Mouse (Mus musculus) liver, adult 2 months (tissue): ENCODE measurements around the gene Gstz1. TPM values are rescaled to one million over a fixed set of nuclear protein-coding genes. Genes with fewer than 3 reads are reported as not detected.

Experiments
- DNase-seq: peaks from one replicate; pipeline ENCODE4 v3.0.0-alpha.2; 2011; ENCODE audit warnings: low read depth, low spot score; ENCODE audit errors: extremely low read depth
- H3K27ac ChIP-seq: fragments of 200-500 bp; replicated peaks from 2 replicates; pipeline ENCODE4 v1.5.1; 2012; ENCODE audit warnings: low read depth, mild to moderate bottlenecking, control low read depth, inconsistent platforms, low read length; ENCODE audit not compliant: insufficient read depth
- H3K27me3 ChIP-seq: fragments of 200-500 bp; 2 replicates; pipeline ENCODE4 v1.6.1; 2012; ENCODE audit warnings: mild to moderate bottlenecking, moderate library complexity, low read length, inconsistent platforms; ENCODE audit not compliant: control insufficient read depth, insufficient read depth
- H3K36me3 ChIP-seq: fragments of 200-500 bp; 2 replicates; pipeline ENCODE4 v1.6.1; 2012; ENCODE audit warnings: low read length, inconsistent platforms; ENCODE audit not compliant: control insufficient read depth, insufficient read depth
- H3K4me1 ChIP-seq: fragments of 200-500 bp; 2 replicates; pipeline ENCODE4 v1.6.1; 2011; ENCODE audit warnings: low read length; ENCODE audit not compliant: control insufficient read depth, insufficient read depth
- H3K4me3 ChIP-seq: fragments of 200-500 bp; 2 replicates; pipeline ENCODE4 v1.5.1; 2011; ENCODE audit warnings: low read depth, mild to moderate bottlenecking, control low read depth, low read length, moderate library complexity; ENCODE audit not compliant: insufficient read depth
- H3K79me2 ChIP-seq: fragments of 200-500 bp; 2 replicates; pipeline ENCODE4 v1.6.1; 2012; ENCODE audit warnings: inconsistent platforms, mild to moderate bottlenecking, low read length, moderate library complexity; ENCODE audit not compliant: control insufficient read depth, insufficient read depth
- H3K9ac ChIP-seq: fragments of 200-500 bp; 2 replicates; pipeline ENCODE4 v1.6.1; 2012; ENCODE audit warnings: low read depth, mild to moderate bottlenecking, control low read depth, inconsistent platforms, low read length
- CTCF ChIP-seq: fragments of 200-500 bp; IDR thresholded peaks from 2 replicates; pipeline ENCODE4 v1.5.1; 2011; ENCODE audit warnings: low read depth, low read length, control low read depth
- POLR2A ChIP-seq: fragments of 200-500 bp; IDR thresholded peaks from 2 replicates; pipeline ENCODE4 v1.6.1; 2011; ENCODE audit warnings: low read length, control low read depth; ENCODE audit not compliant: insufficient read depth; ENCODE audit errors: extremely low read depth
- WGBS: fragments of 180-500 bp; shearing (Covaris S2); methylation state at CpG from one replicate; pipeline ENCODE4 v1.1.7; 2018; 5-methylcytosine and 5-hydroxymethylcytosine counted together
- polyA plus RNA-seq: library from polyadenylated mRNA; depleted of rRNA; stranded (reverse); fragments of >200 nt; gene quantifications from 2 replicates; pipeline ENCODE4 v1.2.3, GENCODE M21; 2012
- total RNA-seq: library from RNA; depleted of rRNA; stranded (reverse); fragments of >200 nt; gene quantifications from 2 replicates; pipeline ENCODE4 v1.2.3, GENCODE M21; 2014

The Gstz1 gene
- total and polyA plus RNA-seq, 2 experiments: 816 to 1,082 TPM

GRCm38 (mm10) chr12:87107357-87107977 lies 39.5 kb upstream of the Gstz1 start:
- H3K9ac ChIP-seq: no peak overlapping the region
- no peaks in the 10 kb centered on the region for H3K4me1 ChIP-seq
- 73% methylated on average over 3 of the region's 3 CpGs for WGBS
- H3K27me3 ChIP-seq: no peaks in the 10 kb centered on the region
- H3K4me3 ChIP-seq: no peak overlapping the region
- no peak for TF ChIP-seq CTCF
- no peak for TF ChIP-seq POLR2A
- no peak for DNase-seq
- H3K27ac ChIP-seq: no peak overlapping the region
- no peaks in the 10 kb centered on the region for H3K79me2 ChIP-seq
- peaks cover 2% of the 10 kb centered on the region; the same call in 1 of the 2 replicates for H3K36me3 ChIP-seq

GRCm38 (mm10) chr12:87121918-87122589 lies 24.9 kb upstream of the Gstz1 start:
- Histone ChIP-seq H3K36me3 (peaks cover 42% of the 10 kb centered on the region), H3K4me3 (no peak overlapping the region), H3K27ac (no peak overlapping the region), H3K9ac (no peak overlapping the region), H3K4me1 (no peaks in the 10 kb centered on the region), H3K79me2 (no peaks in the 10 kb centered on the region), H3K27me3 (no peaks in the 10 kb centered on the region)
- no peak for DNase-seq
- TF ChIP-seq POLR2A: no peak
- no peak for TF ChIP-seq CTCF
- WGBS: 91% methylated on average over 4 of the region's 4 CpGs

GRCm38 (mm10) chr12:87127256-87127655 lies 19.7 kb upstream of the Gstz1 start:
- no peaks in the 10 kb centered on the region for H3K79me2 ChIP-seq
- WGBS: 88% methylated on average over 4 of the region's 4 CpGs
- DNase-seq: no peak
- no peaks in the 10 kb centered on the region for H3K4me1 ChIP-seq
- H3K36me3 ChIP-seq: peaks cover 19% of the 10 kb centered on the region; the same call in 1 of the 2 replicates
- H3K27me3 ChIP-seq: no peaks in the 10 kb centered on the region
- H3K4me3 ChIP-seq: no peak overlapping the region
- TF ChIP-seq CTCF (no peak), POLR2A (no peak)
- no peak overlapping the region for H3K27ac ChIP-seq
- no peak overlapping the region for H3K9ac ChIP-seq

GRCm38 (mm10) chr12:87130224-87130623 lies 16.7 kb upstream of the Gstz1 start:
- TF ChIP-seq CTCF (no peak), POLR2A (no peak)
- DNase-seq: no peak
- H3K4me3 ChIP-seq: no peak overlapping the region

GRCm38 (mm10) chr12:87131181-87131580 lies 15.8 kb upstream of the Gstz1 start:
- no peak for DNase-seq
- WGBS: 88% methylated on average over 2 of the region's 2 CpGs

More at GRCm38 (mm10) chr12:87130224-87130623, 16.7 kb upstream of the Gstz1 start:
- no peak overlapping the region for H3K27ac ChIP-seq
- peaks cover 3% of the 10 kb centered on the region; the same call in 1 of the 2 replicates for H3K36me3 ChIP-seq
- H3K4me1 ChIP-seq: no peaks in the 10 kb centered on the region
- no peaks in the 10 kb centered on the region for H3K27me3 ChIP-seq
- H3K79me2 ChIP-seq: no peaks in the 10 kb centered on the region
- no peak overlapping the region for H3K9ac ChIP-seq
- 96% methylated on average over 4 of the region's 4 CpGs for WGBS

GRCm38 (mm10) chr12:87131619-87132018 lies 15.3 kb upstream of the Gstz1 start:
- peak; percentile 38 for DNase-seq
- Histone ChIP-seq H3K4me1 (no peaks in the 10 kb centered on the region), H3K36me3 (peaks cover 4% of the 10 kb centered on the region; the same call in 1 of the 2 replicates), H3K27ac (no peak overlapping the region), H3K79me2 (no peaks in the 10 kb centered on the region), H3K4me3 (no peak overlapping the region), H3K9ac (no peak overlapping the region), H3K27me3 (no peaks in the 10 kb centered on the region)
- 39% methylated on average over 3 of the region's 3 CpGs for WGBS
- no peak for TF ChIP-seq POLR2A
- TF ChIP-seq CTCF: peak; percentile 62

More at GRCm38 (mm10) chr12:87131181-87131580, 15.8 kb upstream of the Gstz1 start:
- no peaks in the 10 kb centered on the region for H3K27me3 ChIP-seq
- no peaks in the 10 kb centered on the region for H3K79me2 ChIP-seq
- H3K36me3 ChIP-seq: 0 out of 2 replicates have a peak, but pooled peaks cover 4% of the 10 kb centered on the region
- TF ChIP-seq POLR2A: no peak
- no peak for TF ChIP-seq CTCF
- no peak overlapping the region for H3K9ac ChIP-seq
- H3K4me1 ChIP-seq: no peaks in the 10 kb centered on the region
- H3K27ac ChIP-seq: no peak overlapping the region
- no peak overlapping the region for H3K4me3 ChIP-seq
